Mouse (Mus musculus) brain, embryonic 18.5 days (tissue): ENCODE measurements around the gene Mettl3.
"Not testable (repeated sequence)": the region's sequence is repeated elsewhere in the genome, so short reads cannot be mapped to it uniquely, and the experiment has no call there.

ENCODE experiments used
- DNase-seq: peaks from one replicate; pipeline ENCODE4 v3.0.0-alpha.2; 2012; ENCODE audit warnings: low read depth, low spot score

Mettl3 gene

DNA sequence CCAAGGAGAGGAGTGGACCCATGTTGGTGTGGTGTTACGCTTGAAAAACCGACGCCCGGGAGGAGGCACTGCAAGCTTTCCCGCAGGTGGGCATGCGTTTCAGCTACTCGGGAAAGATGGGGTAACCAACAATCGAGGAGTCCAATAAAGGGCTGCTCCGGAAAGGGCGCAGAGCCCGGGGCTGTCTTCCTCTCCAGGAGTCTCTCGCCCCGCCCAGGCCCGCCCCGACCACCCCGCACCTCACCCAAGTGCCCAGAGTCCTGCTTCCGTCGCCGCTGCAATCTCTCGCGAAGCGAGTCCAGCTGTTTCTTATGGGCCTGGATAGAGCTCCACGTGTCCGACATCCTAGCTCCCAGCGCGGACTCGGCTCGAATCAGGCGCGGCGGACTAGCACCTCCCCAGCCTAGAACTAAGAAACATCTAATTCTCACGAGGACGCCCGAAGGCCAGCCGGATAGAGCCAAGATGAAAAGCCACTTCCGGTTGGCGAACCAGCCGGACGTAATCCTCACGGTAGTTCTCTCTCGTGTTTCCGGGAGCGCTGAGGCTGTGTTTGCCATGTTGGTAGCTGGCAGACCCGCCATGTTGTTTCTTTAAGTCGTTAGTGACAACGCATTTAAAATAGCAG lies at the start of gene Mettl3:
Gene Mettl3 (minus strand): TSS at position 485 of the 628 bp plus-strand sequence.
- peak; percentile 89 for DNase-seq

DNA sequence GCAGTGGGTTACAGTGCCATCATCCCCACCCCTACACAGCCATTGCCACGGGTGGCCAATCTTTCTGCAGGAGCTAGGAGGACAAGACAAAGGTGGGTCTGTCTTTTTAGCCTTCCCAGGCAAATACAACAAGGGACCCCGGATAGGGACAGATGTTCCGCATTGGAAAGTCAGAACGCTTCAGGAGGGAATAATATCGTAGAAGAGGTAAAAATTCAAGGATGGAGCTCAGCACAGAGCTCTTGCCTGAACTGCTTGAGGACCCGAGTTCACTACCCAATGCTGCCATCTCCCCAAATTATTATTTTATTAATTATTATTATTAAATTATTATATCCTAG lies 34.6 kb upstream of the Mettl3 start:
- no peak for DNase-seq

DNA sequence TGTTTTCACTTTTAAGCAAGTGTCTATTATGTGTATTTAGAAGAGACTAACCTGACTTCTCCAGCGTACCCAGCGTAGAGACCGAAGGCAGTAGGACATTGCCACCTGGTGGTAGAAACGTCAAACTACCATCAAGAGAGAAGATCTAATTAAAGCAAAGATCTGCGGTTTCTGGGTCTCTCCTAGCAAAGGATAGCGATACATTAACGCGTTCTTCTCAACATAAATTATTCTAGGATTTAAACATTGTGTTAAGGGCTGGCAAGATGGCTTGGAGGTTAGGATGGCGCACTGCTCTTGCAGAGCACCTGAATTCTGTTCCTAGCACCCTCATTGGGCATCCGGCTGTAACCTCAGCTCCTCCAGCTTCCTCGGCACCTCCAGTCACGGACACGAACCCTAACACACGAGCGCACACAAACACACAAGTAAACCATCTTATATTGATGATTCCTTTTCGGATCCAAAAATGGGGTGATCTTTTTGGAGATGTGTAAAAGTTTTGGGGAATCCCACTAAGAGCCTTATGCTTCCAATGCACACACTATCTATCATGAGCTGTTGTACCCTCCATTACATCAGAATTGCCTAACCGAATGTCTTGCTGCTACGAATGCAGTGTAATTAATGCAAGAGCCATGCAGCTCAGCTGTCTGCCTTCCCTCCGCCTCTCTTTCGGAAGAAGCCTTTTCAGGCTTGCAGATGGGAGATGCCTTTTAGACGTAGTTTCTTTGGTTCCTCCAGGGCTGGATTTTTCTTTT lies 34.0 kb upstream of the Mettl3 start:
- peak; percentile 71 for DNase-seq

DNA sequence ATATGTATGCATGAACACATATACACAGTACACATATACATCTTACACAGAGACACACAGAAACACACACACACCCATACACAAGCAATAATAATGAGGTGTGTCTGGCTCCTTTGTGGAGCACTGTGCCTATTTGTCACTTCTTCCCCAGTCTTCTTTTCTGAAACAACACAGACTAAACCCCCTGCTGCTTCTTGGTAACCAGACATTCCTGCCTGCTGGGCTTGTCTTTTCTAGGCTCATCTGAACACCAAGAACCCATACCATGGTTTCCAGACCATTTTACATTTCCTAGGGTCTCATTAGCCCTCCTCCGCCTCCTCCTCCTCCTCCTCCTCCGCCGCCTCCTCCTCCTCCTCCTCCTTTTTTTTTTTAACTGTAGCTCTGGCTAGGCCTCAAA lies 27.2 kb upstream of the Mettl3 start:
- DNase-seq, result no peak

DNA sequence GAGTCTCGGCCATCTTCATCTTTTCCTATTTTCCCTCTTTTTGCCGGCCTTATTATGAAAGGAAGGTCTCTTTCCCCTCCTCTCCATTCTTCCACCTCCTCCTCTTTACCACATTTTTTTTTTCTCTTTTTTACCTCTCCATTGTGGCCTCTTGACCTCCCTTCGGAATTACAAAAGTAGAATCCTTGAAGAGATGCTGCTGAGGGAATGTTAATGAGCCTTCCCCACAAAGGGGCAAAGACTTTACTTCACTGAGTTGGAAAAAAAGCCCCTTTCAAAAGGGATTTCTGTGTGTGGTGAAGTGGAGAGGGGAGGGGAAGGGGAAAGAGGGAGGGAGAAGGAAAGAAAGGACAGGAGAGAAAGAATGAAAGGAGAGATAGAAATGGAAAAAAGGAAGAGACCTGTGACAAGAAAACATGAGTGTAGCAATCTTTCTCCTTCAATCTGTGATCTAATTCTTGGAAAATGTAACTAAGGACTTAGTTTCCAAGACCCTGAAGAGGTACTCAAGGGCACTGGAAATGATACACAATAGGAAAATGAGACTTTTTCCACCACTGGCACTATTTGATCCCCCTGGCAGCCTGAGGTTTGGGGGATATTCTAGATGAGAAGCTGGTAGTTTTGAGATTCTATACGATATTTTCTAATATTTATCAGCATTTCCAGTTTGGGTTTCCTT lies 26.3 kb upstream of the Mettl3 start:
- no peak for DNase-seq

DNA sequence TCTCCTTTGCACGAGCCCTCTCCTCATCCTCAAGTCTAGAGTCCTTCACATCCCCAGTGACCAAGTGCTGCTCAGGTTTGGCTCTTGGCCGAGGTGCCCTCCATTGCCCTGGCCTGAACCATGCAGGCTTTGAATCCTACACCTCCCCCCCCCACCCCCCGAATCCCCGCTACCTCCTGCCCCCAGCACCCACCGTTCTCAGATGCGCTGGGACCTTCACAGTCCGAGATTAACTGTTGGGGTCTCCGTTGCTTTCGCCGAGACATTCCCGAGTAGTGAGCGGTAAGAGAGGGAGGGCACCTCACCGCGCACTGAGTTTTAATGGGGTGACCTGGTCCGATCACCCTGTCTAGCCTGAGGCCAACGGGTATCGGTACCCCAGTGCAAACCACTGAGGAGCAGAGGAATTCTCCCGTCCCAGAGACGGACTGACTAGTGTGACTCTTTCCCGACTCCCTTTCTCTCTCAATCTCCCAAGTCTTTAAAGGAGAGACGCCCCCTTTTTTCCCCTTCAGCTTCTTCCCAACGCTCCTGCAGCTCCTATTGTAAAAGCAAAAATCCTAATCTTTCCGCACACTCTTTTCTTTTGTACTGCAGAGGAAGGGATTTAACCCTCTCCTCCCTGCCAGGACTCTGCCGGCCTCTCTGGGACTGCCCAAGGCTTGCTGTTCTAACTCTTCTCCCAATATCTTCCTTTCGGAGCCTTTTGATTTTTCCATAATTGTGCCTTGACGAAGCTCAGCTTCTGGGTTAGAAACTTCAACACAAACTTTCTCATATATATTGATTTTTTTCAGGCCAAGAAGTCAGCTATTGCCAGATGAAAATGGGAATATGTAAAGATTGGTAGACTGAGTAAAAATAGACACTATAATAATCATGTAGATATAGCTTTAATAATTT lies 23.2 kb upstream of the Mettl3 start, which contains the start of gene Sall2:
Gene Sall2 (minus strand): TSS at position 853 of the 903 bp plus-strand sequence.
- DNase-seq, result no peak

DNA sequence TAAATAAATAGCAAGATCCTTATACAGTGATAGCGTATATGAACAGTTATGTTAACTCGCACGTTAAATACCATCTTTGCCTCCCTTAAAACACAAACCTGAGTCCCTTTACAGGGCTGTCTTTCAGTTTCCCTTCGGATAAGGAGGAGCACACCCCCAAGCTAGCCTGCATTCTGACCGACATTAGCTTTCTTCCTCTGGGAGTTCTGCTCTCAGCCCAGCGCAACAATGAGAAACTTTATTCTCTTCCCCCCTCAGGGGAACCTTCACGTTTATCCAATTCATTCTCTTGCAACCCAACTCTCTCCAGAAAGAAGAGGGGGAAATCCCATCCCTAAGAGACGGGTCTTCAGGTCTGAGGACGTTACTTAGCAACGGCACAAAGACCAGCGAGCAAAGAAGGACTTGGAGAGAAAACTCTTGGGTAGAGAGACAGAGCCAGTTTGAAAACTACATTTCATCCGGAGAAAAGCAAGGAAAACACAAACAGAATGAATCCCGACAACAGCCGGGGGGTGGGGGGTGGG lies 22.5 kb upstream of the Mettl3 start:
- no peak for DNase-seq

DNA sequence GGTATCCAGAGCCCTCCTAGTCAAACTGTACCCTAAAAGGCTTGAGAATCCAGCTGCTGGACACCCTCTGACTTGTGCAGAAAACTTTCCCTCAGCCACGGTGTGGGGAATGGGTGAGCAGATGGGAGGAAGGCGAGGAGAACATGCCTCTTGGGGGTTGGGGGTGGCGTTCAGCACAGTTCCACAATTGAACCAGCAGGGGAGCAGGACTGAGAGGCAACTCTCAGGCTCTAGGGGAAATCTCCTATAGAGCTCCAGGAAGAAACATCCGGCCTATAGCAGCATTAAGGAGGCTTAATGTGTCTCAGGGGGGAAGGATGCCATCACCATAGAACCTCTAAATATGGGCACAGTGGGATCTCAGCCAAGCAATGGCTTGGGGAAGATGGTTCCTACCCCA lies 21.0 kb upstream of the Mettl3 start:
- no peak for DNase-seq

DNA sequence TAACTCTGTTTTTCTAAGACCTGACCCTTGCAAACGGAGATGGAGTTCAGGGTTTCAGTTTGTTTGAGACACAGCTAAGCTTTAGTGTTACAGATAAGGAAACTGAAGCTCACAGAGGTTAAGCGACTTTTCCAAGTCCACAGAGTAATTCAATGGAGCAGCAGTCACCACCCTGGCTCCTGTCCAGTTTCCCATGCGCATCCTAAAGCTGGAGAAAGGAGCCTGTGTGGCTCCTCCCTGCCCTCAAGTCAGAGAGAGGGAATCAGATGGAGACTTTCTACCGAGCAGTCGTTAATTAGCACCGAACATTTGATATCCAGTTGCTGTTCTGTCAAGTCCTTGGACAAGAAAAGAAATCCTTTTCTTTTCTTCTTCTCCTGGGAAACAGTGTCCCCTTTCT lies 14.4 kb upstream of the Mettl3 start:
- no peak for DNase-seq

DNA sequence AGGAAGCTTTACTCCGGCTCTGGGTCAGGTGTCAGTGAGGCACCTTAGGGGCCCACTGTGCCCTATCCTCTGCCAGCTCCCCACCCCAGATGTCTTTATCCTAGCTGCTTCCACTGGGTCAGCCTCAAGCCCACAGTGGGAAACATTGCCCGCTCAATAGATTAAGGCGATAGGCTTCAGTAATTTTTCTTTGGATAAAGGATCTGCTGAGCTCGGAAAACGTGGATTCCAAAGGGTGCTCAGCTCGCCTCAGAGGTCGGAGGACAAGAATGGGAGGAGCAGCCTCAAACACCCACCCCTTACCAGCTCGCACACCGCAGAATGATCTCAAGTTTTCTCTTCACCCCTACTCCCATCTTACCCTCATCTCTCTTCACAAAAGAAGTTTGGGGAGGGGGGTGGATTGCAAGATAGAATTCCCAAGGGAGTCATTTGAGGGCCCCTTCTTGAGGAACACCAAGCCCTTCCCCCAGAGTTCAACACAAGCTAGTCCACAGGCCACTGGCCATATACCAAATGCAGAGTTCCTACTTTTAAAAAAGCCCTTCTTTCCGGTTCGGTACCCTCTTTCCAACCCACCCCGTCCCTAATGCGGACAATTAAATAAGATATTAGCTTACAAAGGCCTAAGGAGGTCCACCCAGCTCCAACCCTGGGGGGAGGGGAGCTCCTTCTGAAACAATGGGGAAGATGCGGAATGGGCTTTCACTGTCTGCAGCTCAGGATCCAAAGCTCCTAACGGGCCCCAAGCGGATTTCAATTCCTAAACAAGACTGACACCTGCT lies 11.7 kb upstream of the Mettl3 start:
- peak; percentile 30 for DNase-seq

DNA sequence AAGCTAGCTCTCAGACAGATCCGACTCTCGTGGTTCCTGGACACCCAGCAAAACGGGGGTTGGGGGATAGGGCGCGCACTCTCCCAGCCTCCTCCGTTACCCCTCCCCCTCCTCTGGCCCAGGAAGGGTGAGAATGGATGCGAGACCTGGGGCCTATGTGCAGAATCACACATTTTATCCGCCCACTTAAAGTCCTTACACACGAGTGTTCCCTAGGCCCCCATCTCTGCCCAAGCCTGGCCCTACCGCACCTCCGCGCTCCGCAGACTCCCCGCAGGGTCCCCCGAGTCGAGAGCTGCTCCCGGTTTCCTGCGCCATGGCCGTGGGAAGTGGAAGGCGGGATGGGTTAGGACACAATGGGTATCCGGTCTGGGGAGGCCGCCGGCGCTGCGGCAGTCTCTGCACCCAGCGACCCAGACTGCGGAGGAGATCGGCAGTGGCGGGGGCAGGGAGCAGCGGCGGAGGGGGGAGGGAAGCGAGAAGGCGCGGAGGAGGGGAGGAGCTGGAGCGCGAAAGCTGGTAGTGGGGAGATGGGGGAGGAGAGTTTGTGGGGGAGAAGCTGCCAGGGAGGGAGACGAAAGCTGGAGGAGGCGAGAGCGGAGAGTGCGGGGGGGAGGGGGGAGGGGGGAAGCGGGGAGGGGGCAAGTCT lies 11.0 kb upstream of the Mettl3 start:
- DNase-seq, result peak; percentile 82

DNA sequence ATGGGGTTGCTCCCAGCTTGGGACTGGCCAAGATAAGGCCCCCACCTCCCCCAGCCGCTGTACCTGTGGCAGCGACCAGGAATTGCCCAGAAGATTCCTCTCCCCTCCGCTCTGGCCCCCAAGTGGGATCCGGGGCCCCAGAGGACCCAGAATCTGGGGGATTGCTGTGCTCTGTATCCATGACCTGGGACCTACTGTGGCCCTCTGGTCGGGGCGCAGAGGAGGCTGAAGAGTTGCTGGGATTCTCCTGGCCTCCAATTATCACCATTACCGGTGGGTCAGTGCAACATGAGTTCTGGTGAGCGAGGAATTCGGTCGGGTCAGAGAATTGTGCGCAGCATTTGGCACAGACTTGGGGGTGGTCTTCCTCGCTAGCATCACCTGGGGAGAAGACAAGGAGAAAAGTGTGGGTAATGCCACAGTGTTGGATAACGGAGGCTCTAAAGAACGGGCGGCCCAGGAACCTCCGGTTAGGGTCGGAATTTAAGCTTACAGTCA lies 10.4 kb upstream of the Mettl3 start:
- DNase-seq, result no peak

DNA sequence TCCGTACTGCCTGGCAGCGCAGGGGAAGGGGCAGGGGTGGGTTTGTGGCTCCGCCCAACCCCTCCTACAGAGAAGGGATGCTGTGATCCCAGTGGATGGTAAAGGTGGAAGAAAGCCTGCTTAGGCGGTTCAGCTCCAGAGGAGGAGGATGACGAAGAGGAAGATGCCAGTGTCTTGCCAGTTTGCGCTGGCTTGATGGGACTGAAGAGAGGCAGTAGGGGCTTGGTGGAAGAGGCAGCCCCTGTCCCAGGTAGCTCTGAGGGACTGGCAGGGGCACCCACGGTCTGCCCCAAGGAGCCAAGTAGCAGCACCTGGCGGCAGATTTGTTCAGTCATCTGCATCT lies 9.9 kb upstream of the Mettl3 start:
- DNase-seq, result no peak

DNA sequence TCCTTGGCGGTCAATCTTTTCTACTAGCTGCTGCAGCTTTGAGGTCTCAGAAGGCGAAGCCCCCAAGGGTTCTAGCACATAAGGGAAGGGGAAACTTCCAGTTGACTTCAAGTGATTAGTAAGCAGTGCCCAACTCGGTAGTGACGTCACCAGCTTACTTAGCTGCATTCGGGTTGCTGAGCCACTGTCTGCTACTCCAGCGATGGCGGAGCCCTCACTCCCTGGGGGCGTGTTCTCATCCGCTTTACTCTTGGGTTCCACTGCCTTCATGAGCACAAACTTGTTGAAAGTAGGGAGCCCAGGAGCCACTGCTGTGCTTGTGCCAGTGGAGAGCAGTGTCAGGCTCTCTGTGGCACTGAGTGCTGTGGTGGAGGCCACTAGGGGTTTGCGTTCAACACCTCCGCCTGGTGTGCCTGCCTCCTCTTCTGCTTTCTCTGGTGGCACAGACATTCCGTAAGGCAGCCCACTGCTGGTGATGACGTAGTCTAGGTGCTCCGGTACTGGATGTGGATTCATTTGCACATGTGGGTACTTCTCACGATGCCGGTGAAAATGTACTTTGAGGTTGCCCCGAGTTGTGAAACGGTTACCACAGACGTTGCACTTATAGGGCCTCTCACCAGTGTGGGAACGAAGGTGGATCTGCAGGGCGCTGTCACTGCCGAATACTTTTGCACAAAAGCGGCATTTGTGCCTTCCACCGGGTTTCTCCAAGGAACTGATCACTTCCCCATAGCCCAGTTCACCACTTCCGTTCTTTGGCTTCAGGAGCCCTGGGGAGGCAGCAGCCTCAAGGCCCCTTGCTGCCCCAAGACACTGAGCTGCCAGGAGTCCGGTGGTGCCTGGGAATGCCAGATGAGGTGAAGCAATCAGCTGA lies 9.2 kb upstream of the Mettl3 start:
- DNase-seq, result no peak

DNA sequence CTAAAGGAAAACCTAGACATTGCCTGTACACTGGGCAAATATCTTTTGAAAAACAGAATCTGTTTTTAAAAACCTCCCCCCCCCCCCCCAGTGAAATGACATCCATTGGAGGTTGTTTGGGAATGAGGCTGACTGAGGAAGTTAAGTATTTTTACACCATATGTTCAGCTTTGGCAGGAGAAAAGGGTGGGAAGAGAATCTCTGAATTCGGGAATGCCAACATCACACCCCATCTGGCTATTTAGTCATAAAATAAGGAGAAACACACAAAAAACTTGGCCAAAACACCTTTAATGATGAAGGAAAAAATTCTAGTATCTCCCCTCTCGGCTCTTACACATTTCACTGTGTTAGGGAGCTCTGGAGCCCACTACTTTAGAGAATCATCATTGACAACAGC lies 6.0 kb upstream of the Mettl3 start:
- peak; percentile 43 for DNase-seq

DNA sequence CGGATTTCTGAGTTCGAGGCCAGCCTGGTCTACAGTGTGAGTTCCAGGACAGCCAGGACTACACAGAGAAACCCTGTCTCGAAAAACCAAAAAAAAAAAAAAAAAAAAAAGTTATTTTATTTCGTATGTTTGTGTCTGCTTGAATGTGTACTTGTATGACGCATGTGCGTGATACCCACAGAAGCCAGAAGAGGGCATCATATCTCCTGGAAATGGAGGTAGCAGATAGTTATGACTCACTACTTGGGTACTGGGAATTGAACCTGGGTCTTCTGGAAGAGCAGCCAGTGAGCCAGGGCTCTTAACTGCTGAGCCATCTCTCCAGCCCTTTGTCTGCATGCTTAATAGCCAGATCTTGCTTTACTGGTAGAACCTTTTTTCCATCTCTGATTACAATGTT lies 5.4 kb upstream of the Mettl3 start:
- DNase-seq, result not testable (repeated sequence)

DNA sequence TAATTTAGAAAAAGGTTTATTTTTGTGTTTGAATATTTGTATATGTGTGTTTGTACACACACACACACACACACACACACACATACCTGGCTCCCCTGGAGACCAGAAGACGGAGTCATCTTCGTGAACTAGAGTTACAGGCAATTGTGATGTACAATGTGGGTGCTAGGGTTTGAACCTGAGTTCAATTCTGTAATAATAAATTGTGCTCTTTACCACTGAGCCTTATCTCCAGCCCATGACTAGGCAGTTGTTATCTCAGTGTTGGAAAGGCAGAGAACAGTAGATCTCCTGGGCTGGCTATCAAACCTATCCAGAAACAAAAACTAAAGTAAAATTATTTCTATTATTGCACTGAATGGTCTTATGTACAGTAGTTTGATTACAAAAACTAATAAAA lies 1.2 kb upstream of the Mettl3 start:
- DNase-seq, result no peak

DNA sequence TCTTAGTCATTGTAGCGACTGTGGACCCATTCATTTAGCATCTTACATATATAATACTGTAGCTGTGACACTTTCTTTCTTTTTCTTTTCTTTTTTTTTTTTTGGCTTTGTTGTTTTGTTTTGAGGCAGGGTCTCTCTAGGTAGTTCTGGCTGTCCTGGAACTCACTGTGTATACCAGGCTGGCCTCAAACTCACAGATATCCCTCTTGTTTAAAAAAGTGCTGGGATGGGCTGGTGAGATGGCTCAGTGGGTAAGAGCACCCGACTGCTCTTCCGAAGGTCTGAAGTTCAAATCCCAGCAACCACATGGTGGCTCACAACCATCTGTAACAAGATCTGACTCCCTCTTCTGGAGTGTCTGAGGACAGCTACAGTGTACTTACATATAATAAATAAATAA lies 1.4 kb downstream of the Mettl3 start:
- not testable (repeated sequence) for DNase-seq

DNA sequence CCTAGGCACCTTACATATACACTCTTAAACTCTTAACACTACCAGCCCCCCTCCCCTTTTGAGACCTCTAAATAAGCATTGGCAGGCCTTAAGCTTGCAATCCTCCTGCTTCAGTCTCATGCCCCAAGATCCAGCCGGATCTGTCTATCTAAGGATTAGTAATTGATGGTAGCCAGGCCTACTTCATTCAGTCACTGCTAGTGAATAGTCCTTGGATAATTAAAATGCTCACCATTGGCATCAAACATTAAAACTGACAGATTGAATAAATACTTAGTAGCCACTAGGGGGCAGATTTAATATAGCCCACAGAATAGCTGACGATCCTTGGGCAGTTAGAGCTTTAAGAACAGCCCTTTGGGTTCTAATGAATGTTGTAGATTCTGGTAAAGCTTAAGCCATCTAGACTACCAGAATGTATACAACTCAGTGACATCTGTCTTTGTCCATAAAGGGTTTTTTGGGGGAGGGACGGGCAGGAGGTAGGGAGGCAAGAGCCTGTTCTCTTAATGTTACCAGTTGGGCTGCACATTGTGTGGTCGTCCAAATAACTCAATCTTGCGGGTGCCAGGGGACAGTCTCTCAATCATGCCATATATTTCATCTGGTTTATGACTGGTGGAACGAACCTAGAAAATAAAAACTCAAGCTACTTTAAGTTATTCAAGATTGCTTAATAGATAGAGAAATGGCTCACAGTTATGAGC lies 9.2 kb downstream of the Mettl3 start:
- no peak for DNase-seq
